Mouse (Mus musculus): ENCODE results near the gene Hspb6. TPM values are rescaled to one million over a fixed set of nuclear protein-coding genes. Genes with fewer than 3 reads are reported as not detected.
A peak's percentile ranks its signal among the peaks of the same experiment; 100 is the strongest.

Gene Hspb6
- total and polyA plus RNA-seq, 3 experiments: 0.79 to 6.0 (median 2.3) TPM

GRCm38 (mm10) chr7:30592772-30593423 is 40.9 kb downstream of the Hspb6 start (continued):
- TF ChIP-seq TBP (conservative IDR thresholded peaks at IDR 0.05; ENCODE audit: low read depth, low read length): peak; percentile 78
- TF ChIP-seq NELFE (IDR thresholded peaks at IDR 0.05; ENCODE audit: low read depth, low read length): peak; percentile 66
- peak; percentile 85 for TF ChIP-seq POLR2A (IDR thresholded peaks at IDR 0.05; ENCODE audit: low read depth, low read length)
- no peak for TF ChIP-seq POLR2AphosphoS2 (IDR thresholded peaks at IDR 0.05; ENCODE audit: low read depth, low read length)
- TF ChIP-seq MYC (IDR thresholded peaks at IDR 0.05; ENCODE audit: low read depth, low read length): peak; percentile 64
- TF ChIP-seq HCFC1 (IDR thresholded peaks at IDR 0.05; ENCODE audit: low read depth, low read length): no peak
- no peak for TF ChIP-seq ZMIZ1 (IDR thresholded peaks at IDR 0.05; ENCODE audit: low read depth, low read length)
- no peak for TF ChIP-seq MAFK (IDR thresholded peaks at IDR 0.05; ENCODE audit: insufficient replicate concordance, low read length)
- no peak for TF ChIP-seq ZC3H11A (IDR thresholded peaks at IDR 0.05; ENCODE audit: low read depth, low read length)
- no peak for TF ChIP-seq TCF12 (IDR thresholded peaks at IDR 0.05; ENCODE audit: low read depth, low read length)
- TF ChIP-seq ETS1 (conservative IDR thresholded peaks at IDR 0.05; ENCODE audit: low read depth, low read length): peak; percentile 67
- TF ChIP-seq CTCF (conservative IDR thresholded peaks at IDR 0.05 in 1 of 2, IDR thresholded peaks at IDR 0.05 in 1 of 2; ENCODE audit: low read depth in 2 of 2, low read length in 2 of 2): peak in 1 of 2 experiments; percentile 4; a peak in 1 of 4 replicates

GRCm38 (mm10) chr7:30593579-30594509 is 41.9 kb downstream of the Hspb6 start:
- dilution Hi-C loops (cut with MboI; ENCODE audit: extremely low pct_ligation_motif_present, extremely low pct_unique_long_range_greater_than_20kb, low sequenced_read_pairs) (no loop called here), in situ Hi-C loops (cut with MboI; ENCODE audit: low pct_ligation_motif_present, low pct_unique_long_range_greater_than_20kb, low sequenced_read_pairs) (no loop called here)
- Histone ChIP-seq H3K9me3 (replicated peaks; ENCODE audit: low read length) (no peaks in the 10 kb centered on the region), H3K36me3 (replicated peaks in 1 of 2; ENCODE audit: control insufficient read depth in 1 of 2, insufficient read depth in 1 of 2, low read length in 1 of 2) (peaks cover 0 to 14% of the 10 kb centered on the region in 2 experiments), H3K27ac (ENCODE audit: insufficient read depth, low read depth) (peak overlapping the region; percentile 100), H3K4me2 (ENCODE audit: insufficient read depth, low read depth, poor library complexity, severe bottlenecking) (peak overlapping the region; percentile 93), H3K27me3 (replicated peaks) (no peaks in the 10 kb centered on the region), H3K4me1 (ENCODE audit: control insufficient read depth in 1 of 2, insufficient read depth in 2 of 2) (peaks cover 16 to 46% of the 10 kb centered on the region in 2 experiments), H3K79me2 (replicated peaks; ENCODE audit: control insufficient read depth, extremely low read depth, insufficient read depth, poor library complexity, severe bottlenecking) (peaks cover 33% of the 10 kb centered on the region), H3K9ac (ENCODE audit: insufficient read depth, low read depth) (peak overlapping the region; percentile 74), H3K4me3 (replicated peaks in 1 of 3; ENCODE audit: low read depth in 2 of 3, low read length in 2 of 3, poor library complexity in 1 of 3) (peak overlapping the region; percentile 84 to 93 (median 89))
- DNase-seq (ENCODE audit: extremely low read depth): peak; percentile 91
- TF ChIP-seq RCOR1 (conservative IDR thresholded peaks at IDR 0.05; ENCODE audit: low read depth, low read length) (peak; percentile 58; the same call in 1 of the 2 replicates), POLR2A (IDR thresholded peaks at IDR 0.05; ENCODE audit: low read depth, low read length) (peak; percentile 72), ZNF384 (IDR thresholded peaks at IDR 0.05; ENCODE audit: low read depth, low read length) (no peak), EP300 (IDR thresholded peaks at IDR 0.05; ENCODE audit: low read length) (peak; percentile 97), MYC (IDR thresholded peaks at IDR 0.05; ENCODE audit: low read depth, low read length) (peak; percentile 77), CTCF (conservative IDR thresholded peaks at IDR 0.05 in 1 of 2, IDR thresholded peaks at IDR 0.05 in 1 of 2; ENCODE audit: low read depth in 2 of 2, low read length in 2 of 2) (no peak), BHLHE40 (IDR thresholded peaks at IDR 0.05; ENCODE audit: low read depth, low read length) (peak; percentile 60), KAT2A (IDR thresholded peaks at IDR 0.05; ENCODE audit: insufficient replicate concordance, low read length) (no peak), IRF4 (IDR thresholded peaks at IDR 0.05; ENCODE audit: low read depth, low read length) (peak; percentile 99), MAZ (IDR thresholded peaks at IDR 0.05; ENCODE audit: low read depth, low read length) (no peak; the same call in 1 of the 2 replicates), ZMIZ1 (IDR thresholded peaks at IDR 0.05; ENCODE audit: low read depth, low read length) (no peak; the same call in none of the 2 replicates), NELFE (IDR thresholded peaks at IDR 0.05; ENCODE audit: low read depth, low read length) (peak; percentile 45; the same call in 1 of the 2 replicates), MAX (IDR thresholded peaks at IDR 0.05; ENCODE audit: low read length) (no peak; the same call in 1 of the 2 replicates), GABPA (IDR thresholded peaks at IDR 0.05; ENCODE audit: insufficient replicate concordance, low read depth, low read length) (no peak), ELF1 (IDR thresholded peaks at IDR 0.05; ENCODE audit: low read depth, low read length) (no peak), PAX5 (IDR thresholded peaks at IDR 0.05; ENCODE audit: low read length) (no peak), SIN3A (IDR thresholded peaks at IDR 0.05; ENCODE audit: low read length) (0 out of 2 replicates have a peak, but pooled peaks have one; percentile 60), MXI1 (IDR thresholded peaks at IDR 0.05; ENCODE audit: low read depth, low read length) (peak; percentile 11; the same call in 1 of the 2 replicates), CHD2 (IDR thresholded peaks at IDR 0.05; ENCODE audit: low read length) (peak; percentile 74), TBP (conservative IDR thresholded peaks at IDR 0.05; ENCODE audit: low read depth, low read length) (peak; percentile 84), ETS1 (conservative IDR thresholded peaks at IDR 0.05; ENCODE audit: low read depth, low read length) (peak; percentile 67), POLR2AphosphoS2 (IDR thresholded peaks at IDR 0.05; ENCODE audit: low read depth, low read length) (peak; percentile 38; the same call in 1 of the 2 replicates), TCF12 (IDR thresholded peaks at IDR 0.05; ENCODE audit: low read depth, low read length) (peak; percentile 59; the same call in 1 of the 2 replicates), RAD21 (IDR thresholded peaks at IDR 0.05; ENCODE audit: low read depth, low read length) (no peak), NRF1 (IDR thresholded peaks at IDR 0.05; ENCODE audit: low read depth, low read length) (no peak), MEF2A (IDR thresholded peaks at IDR 0.05; ENCODE audit: borderline replicate concordance, low read depth, low read length) (peak; percentile 47), ZKSCAN1 (IDR thresholded peaks at IDR 0.05; ENCODE audit: borderline replicate concordance, low read depth, low read length) (no peak), UBTF (IDR thresholded peaks at IDR 0.05; ENCODE audit: low read depth, low read length) (no peak)

All from CH12.LX (cell line).